Mouse (Mus musculus): ENCODE data around the gene Alg2. TPM values are rescaled to one million over a fixed set of nuclear protein-coding genes. Genes with fewer than 3 reads are reported as not detected.

Alg2 gene
- polyA plus RNA-seq, 1 experiment from 2014 or later: 332 TPM

- Histone ChIP-seq H3K4me1 (0 out of 2 replicates have a peak, but pooled peaks cover 5% of the 10 kb centered on the region), H3K27me3 (replicated peaks) (no peaks in the 10 kb centered on the region), H3K4me2 (no peak overlapping the region), H3K27ac (no peak overlapping the region), H3K9me3 (no peaks in the 10 kb centered on the region), H3K36me3 (replicated peaks) (no peaks in the 10 kb centered on the region), H3K9ac (no peak overlapping the region), H3K4me3 (no peak overlapping the region)
- WGBS: 86% methylated on average over 3 of the region's 3 CpGs
- no peak for ATAC-seq (replicated peaks)
These were observed 51.2 kb downstream of the Alg2 start for GRCm38 (mm10) chr4:47422946-47423345.

DNA sequence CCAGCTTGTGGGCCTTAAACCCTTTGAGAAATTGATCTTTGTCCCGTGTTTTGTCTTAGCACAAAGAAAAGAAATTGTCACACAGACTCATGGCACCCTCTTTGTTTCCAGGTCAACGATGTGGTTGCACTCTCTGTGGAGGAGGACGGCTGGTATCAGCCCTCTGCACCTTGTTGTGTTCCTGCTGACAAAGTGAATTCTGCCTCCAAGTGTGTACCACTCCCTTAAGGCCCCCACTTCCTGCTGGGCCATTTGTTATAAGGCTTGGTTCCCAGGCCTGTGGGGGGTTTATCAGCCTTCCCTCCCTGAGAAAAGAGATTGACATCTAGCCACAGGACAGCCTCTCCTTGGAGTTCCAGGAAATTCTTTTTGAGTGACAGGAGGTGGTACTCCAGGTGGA is 51.9 kb downstream of the Alg2 start:
- no peaks in the 10 kb centered on the region for H3K27me3 ChIP-seq (replicated peaks)
- no peak overlapping the region for H3K4me3 ChIP-seq
- 21% methylated on average over 3 of the region's 3 CpGs for WGBS
- H3K9ac ChIP-seq: no peak overlapping the region
- H3K4me1 ChIP-seq: 0 out of 2 replicates have a peak, but pooled peaks cover 5% of the 10 kb centered on the region
- H3K36me3 ChIP-seq (replicated peaks): no peaks in the 10 kb centered on the region
- no peak for ATAC-seq (replicated peaks)
- no peak overlapping the region for H3K4me2 ChIP-seq
- H3K27ac ChIP-seq: no peak overlapping the region
- no peaks in the 10 kb centered on the region for H3K9me3 ChIP-seq

- 0 out of 2 replicates have a peak, but pooled peaks cover 5% of the 10 kb centered on the region for H3K4me1 ChIP-seq
- H3K36me3 ChIP-seq (replicated peaks): no peaks in the 10 kb centered on the region
- no peaks in the 10 kb centered on the region for H3K9me3 ChIP-seq
- 35% methylated on average over 7 of the region's 7 CpGs for WGBS
- no peak overlapping the region for H3K4me2 ChIP-seq
- no peak for ATAC-seq (replicated peaks)
- H3K4me3 ChIP-seq: no peak overlapping the region
- no peak overlapping the region for H3K9ac ChIP-seq
- H3K27me3 ChIP-seq (replicated peaks): no peaks in the 10 kb centered on the region
- no peak overlapping the region for H3K27ac ChIP-seq
These were observed 53.9 kb downstream of the Alg2 start for GRCm38 (mm10) chr4:47420191-47420590.

DNA sequence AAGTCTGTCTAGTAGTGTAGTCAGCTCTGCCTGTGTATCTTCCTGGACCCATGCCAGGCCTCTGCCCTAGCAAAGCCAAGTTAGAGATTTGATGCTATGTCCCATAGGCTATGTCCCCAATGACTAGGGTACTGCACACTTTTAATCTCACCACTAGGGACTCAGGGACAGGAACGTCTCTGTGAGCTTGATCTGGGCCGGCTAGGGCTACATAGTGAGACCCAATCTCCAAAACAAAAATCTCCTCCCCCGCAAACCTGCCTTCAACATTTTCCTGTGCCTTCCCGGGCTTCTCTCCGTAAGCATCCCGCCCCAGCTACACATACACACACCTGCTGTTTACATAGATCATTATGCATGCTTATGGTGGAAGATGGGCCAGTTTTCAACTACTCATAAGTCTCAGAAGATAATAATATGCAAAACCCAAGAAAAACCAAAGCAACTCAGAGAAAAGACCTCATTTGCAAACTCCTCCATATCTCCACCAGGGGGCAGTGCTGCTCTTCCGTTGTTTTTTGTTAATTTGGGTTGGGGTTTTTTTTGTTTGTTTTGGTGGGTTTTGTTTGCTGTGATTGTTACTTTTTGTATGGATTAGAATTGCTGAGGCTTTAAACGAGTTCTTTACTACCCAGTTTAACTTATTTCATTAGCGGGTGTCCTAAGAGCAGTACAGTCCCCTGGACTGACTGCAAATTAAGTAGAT is 54.7 kb downstream of the Alg2 start:
- H3K36me3 ChIP-seq (replicated peaks): no peaks in the 10 kb centered on the region
- no peaks in the 10 kb centered on the region for H3K27me3 ChIP-seq (replicated peaks)
- ATAC-seq (replicated peaks): peak; percentile 58
- H3K4me1 ChIP-seq: 0 out of 2 replicates have a peak, but pooled peaks cover 4% of the 10 kb centered on the region
- no peak overlapping the region for H3K27ac ChIP-seq
- H3K9me3 ChIP-seq: no peaks in the 10 kb centered on the region
- no peak overlapping the region for H3K9ac ChIP-seq
- no peak overlapping the region for H3K4me3 ChIP-seq
- no peak overlapping the region for H3K4me2 ChIP-seq
- WGBS: 27% methylated on average over 9 of the region's 9 CpGs

DNA sequence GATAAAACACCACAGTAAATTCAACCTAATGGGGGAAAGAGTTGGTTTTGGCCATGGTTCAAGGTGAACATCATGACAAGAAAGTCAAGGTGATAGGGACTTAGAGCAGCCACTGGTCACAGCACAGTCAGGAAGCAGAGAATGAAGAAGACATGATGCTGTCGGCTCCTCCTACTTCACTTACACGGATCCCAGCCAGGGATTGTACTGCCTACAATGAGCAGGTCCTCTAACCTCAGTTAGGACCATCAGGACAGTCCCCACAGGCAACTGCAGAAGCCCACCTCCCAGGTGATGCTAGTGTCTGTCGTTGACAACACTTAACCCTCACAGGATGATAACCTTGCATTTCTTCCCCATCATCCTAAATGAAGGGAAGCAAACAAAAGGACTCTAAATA is 56.3 kb downstream of the Alg2 start:
- 84% methylated on average over 3 of the region's 3 CpGs for WGBS
- no peak overlapping the region for H3K4me3 ChIP-seq
- no peak overlapping the region for H3K27ac ChIP-seq
- no peaks in the 10 kb centered on the region for H3K27me3 ChIP-seq (replicated peaks)
- H3K4me1 ChIP-seq: 0 out of 2 replicates have a peak, but pooled peaks cover 2% of the 10 kb centered on the region
- H3K36me3 ChIP-seq (replicated peaks): no peaks in the 10 kb centered on the region
- no peak for ATAC-seq (replicated peaks)
- H3K9ac ChIP-seq: no peak overlapping the region
- H3K9me3 ChIP-seq: no peaks in the 10 kb centered on the region
- no peak overlapping the region for H3K4me2 ChIP-seq

Other genes with a start within 250 kb of the Alg2 start
- gene Tgfbr1, start 121.1 kb downstream of the Alg2 start, polyA plus RNA-seq (2015; fragmentation: Nextera tagmentation; extraction: Ambion mirVana): 36.4 and 37.5 TPM in 2 replicates
- 235 and 244 TPM in 2 replicates for gene Sec61b, start 325 bp upstream of the Alg2 start, polyA plus RNA-seq (2015; fragmentation: Nextera tagmentation; extraction: Ambion mirVana)

All from midbrain, embryonic 15.5 days (tissue).